Mouse (Mus musculus) embryonic facial prominence, embryonic 10.5 days (tissue): ENCODE measurements around the gene Mrc2. TPM values are rescaled to one million over a fixed set of nuclear protein-coding genes. Genes with fewer than 3 reads are reported as not detected.

Experiments used
- DNase-seq: peaks from one replicate; pipeline ENCODE4 v3.0.0-alpha.2; 2017; ENCODE audit warnings: low spot score
- H3K27ac ChIP-seq: fragments of 300-500 bp; sonication (generic); replicated peaks from 2 replicates; pipeline ENCODE4 v1.5.1; 2016; ENCODE audit warnings: mild to moderate bottlenecking
- H3K27me3 ChIP-seq: fragments of 300-500 bp; sonication (generic); replicated peaks from 2 replicates; pipeline ENCODE4 v1.6.1; 2016; ENCODE audit warnings: low read depth, mild to moderate bottlenecking; ENCODE audit not compliant: poor library complexity, severe bottlenecking
- H3K36me3 ChIP-seq: fragments of 300-500 bp; sonication (generic); replicated peaks from 2 replicates; pipeline ENCODE4 v1.6.1; 2016; ENCODE audit warnings: mild to moderate bottlenecking, moderate library complexity
- H3K4me1 ChIP-seq: fragments of 300-500 bp; sonication (generic); 2 replicates; pipeline ENCODE4 v1.6.1; 2016
- H3K4me3 ChIP-seq: fragments of 300-500 bp; sonication (generic); 2 replicates; pipeline ENCODE4 v1.5.1; 2016; ENCODE audit warnings: mild to moderate bottlenecking, moderate library complexity
- H3K9me3 ChIP-seq: fragments of 300-500 bp; sonication (generic); 2 replicates; pipeline ENCODE4 v1.6.1; 2016; ENCODE audit warnings: mild to moderate bottlenecking
- WGBS: fragments of 180-500 bp; shearing (Covaris S2); methylation state at CpG from one replicate; pipeline ENCODE4 v1.1.7; 2016; 5-methylcytosine and 5-hydroxymethylcytosine counted together
- polyA plus RNA-seq: library from polyadenylated mRNA; unstranded; fragments of >200 nt; fragmentation: Nextera tagmentation; extraction: Ambion mirVana; gene quantifications from 2 replicates; pipeline ENCODE4 v1.2.1, GENCODE M21; 2016

The Mrc2 gene
- polyA plus RNA-seq, 1 experiment from 2014 or later: 27.6 TPM

- Histone ChIP-seq H3K4me3 (no peak overlapping the region), H3K36me3 (peaks cover 88% of the 10 kb centered on the region), H3K27me3 (no peaks in the 10 kb centered on the region), H3K4me1 (peaks cover 67% of the 10 kb centered on the region), H3K9me3 (no peaks in the 10 kb centered on the region), H3K27ac (0 out of 2 replicates have a peak overlapping the region, but pooled peaks have one; percentile 76)
- no peak for DNase-seq
- 65% methylated on average over 12 of the region's 12 CpGs for WGBS
Measured at GRCm38 (mm10) chr11:105281763-105282459, 10.5 kb upstream of the Mrc2 start.

GRCm38 (mm10) chr11:105282460-105282859, 10.0 kb upstream of the Mrc2 start:
- Histone ChIP-seq H3K4me3 (no peak overlapping the region), H3K27me3 (no peaks in the 10 kb centered on the region), H3K4me1 (peaks cover 67% of the 10 kb centered on the region), H3K27ac (peak overlapping the region; percentile 76), H3K36me3 (peaks cover 88% of the 10 kb centered on the region), H3K9me3 (no peaks in the 10 kb centered on the region)
- 32% methylated on average over 2 of the region's 2 CpGs for WGBS
- peak; percentile 76 for DNase-seq

- DNase-seq: no peak
- Histone ChIP-seq H3K4me3 (no peak overlapping the region), H3K9me3 (no peaks in the 10 kb centered on the region), H3K27ac (peak overlapping the region; percentile 76), H3K4me1 (peaks cover 67% of the 10 kb centered on the region), H3K36me3 (peaks cover 88% of the 10 kb centered on the region), H3K27me3 (no peaks in the 10 kb centered on the region)
- 85% methylated on average over 9 of the region's 9 CpGs for WGBS
Measured at GRCm38 (mm10) chr11:105283016-105283415, 9.4 kb upstream of the Mrc2 start.

GRCm38 (mm10) chr11:105285720-105286119, 6.7 kb upstream of the Mrc2 start:
- DNase-seq: peak; percentile 68
- H3K27me3 ChIP-seq: no peaks in the 10 kb centered on the region
- H3K4me3 ChIP-seq: peak overlapping the region; percentile 15; the same call in 1 of the 2 replicates
- peaks cover 78% of the 10 kb centered on the region for H3K4me1 ChIP-seq
- H3K27ac ChIP-seq: peak overlapping the region; percentile 65
- H3K36me3 ChIP-seq: peaks cover 89% of the 10 kb centered on the region
- WGBS: 15% methylated on average over 3 of the region's 3 CpGs
- H3K9me3 ChIP-seq: no peaks in the 10 kb centered on the region

- 53% methylated on average over 3 of the region's 3 CpGs for WGBS
- peak overlapping the region; percentile 20 for H3K27ac ChIP-seq
- H3K4me3 ChIP-seq: no peak overlapping the region
- DNase-seq: no peak
- H3K9me3 ChIP-seq: no peaks in the 10 kb centered on the region
- no peaks in the 10 kb centered on the region for H3K27me3 ChIP-seq
- peaks cover 59% of the 10 kb centered on the region for H3K36me3 ChIP-seq
- H3K4me1 ChIP-seq: peaks cover 75% of the 10 kb centered on the region
Measured at GRCm38 (mm10) chr11:105289403-105289802, 3.0 kb upstream of the Mrc2 start.

GRCm38 (mm10) chr11:105291681-105292123, 741 bp upstream of the Mrc2 start:
- Histone ChIP-seq H3K4me1 (peaks cover 68% of the 10 kb centered on the region), H3K9me3 (no peaks in the 10 kb centered on the region), H3K27ac (peak overlapping the region; percentile 96), H3K4me3 (peak overlapping the region; percentile 79), H3K27me3 (no peaks in the 10 kb centered on the region), H3K36me3 (peaks cover 53% of the 10 kb centered on the region)
- DNase-seq: peak; percentile 83
- WGBS: 1% methylated on average over 10 of the region's 10 CpGs

GRCm38 (mm10) chr11:105293101-105293581, 698 bp downstream of the Mrc2 start:
- Histone ChIP-seq H3K9me3 (no peaks in the 10 kb centered on the region), H3K4me1 (peaks cover 68% of the 10 kb centered on the region), H3K27ac (peak overlapping the region; percentile 96), H3K27me3 (no peaks in the 10 kb centered on the region), H3K4me3 (peak overlapping the region; percentile 79), H3K36me3 (peaks cover 53% of the 10 kb centered on the region)
- under 1% methylated on average over 26 of the region's 26 CpGs for WGBS
- DNase-seq: peak; percentile 94

- 3% methylated on average over 9 of the region's 9 CpGs for WGBS
- H3K4me1 ChIP-seq: peaks cover 66% of the 10 kb centered on the region
- peak overlapping the region; percentile 96 for H3K27ac ChIP-seq
- peak overlapping the region; percentile 79 for H3K4me3 ChIP-seq
- no peaks in the 10 kb centered on the region for H3K27me3 ChIP-seq
- no peaks in the 10 kb centered on the region for H3K9me3 ChIP-seq
- H3K36me3 ChIP-seq: peaks cover 53% of the 10 kb centered on the region
- DNase-seq: peak; percentile 47
Measured at GRCm38 (mm10) chr11:105293901-105294494, 1.6 kb downstream of the Mrc2 start.

- no peak overlapping the region for H3K27ac ChIP-seq
- H3K4me1 ChIP-seq: peaks cover 50% of the 10 kb centered on the region
- 92% methylated on average over 10 of the region's 10 CpGs for WGBS
- DNase-seq: no peak
- H3K36me3 ChIP-seq: peaks cover 60% of the 10 kb centered on the region
- no peaks in the 10 kb centered on the region for H3K9me3 ChIP-seq
- H3K27me3 ChIP-seq: no peaks in the 10 kb centered on the region
- no peak overlapping the region for H3K4me3 ChIP-seq
Measured at GRCm38 (mm10) chr11:105296084-105296483, 3.6 kb downstream of the Mrc2 start.

- DNase-seq: no peak
- H3K36me3 ChIP-seq: peaks cover 46% of the 10 kb centered on the region
- 91% methylated on average over 7 of the region's 7 CpGs for whole genome bisulfite sequencing
- H3K27ac ChIP-seq: no peak overlapping the region
- no peak overlapping the region for H3K4me3 ChIP-seq
- H3K27me3 ChIP-seq: no peaks in the 10 kb centered on the region
- H3K9me3 ChIP-seq: no peaks in the 10 kb centered on the region
- peaks cover 64% of the 10 kb centered on the region for H3K4me1 ChIP-seq
Measured at GRCm38 (mm10) chr11:105310197-105310596, 17.8 kb downstream of the Mrc2 start.

GRCm38 (mm10) chr11:105311291-105311975, 19.0 kb downstream of the Mrc2 start:
- Histone ChIP-seq H3K27ac (peak overlapping the region; percentile 80), H3K27me3 (no peaks in the 10 kb centered on the region), H3K4me1 (peaks cover 74% of the 10 kb centered on the region), H3K9me3 (no peaks in the 10 kb centered on the region), H3K4me3 (peak overlapping the region; percentile 33), H3K36me3 (peaks cover 44% of the 10 kb centered on the region)
- peak; percentile 39 for DNase-seq
- WGBS: 38% methylated on average over 24 of the region's 24 CpGs

- H3K27ac ChIP-seq: peak overlapping the region; percentile 80
- 38% methylated on average over 12 of the region's 12 CpGs for WGBS
- no peaks in the 10 kb centered on the region for H3K9me3 ChIP-seq
- H3K27me3 ChIP-seq: no peaks in the 10 kb centered on the region
- peak; percentile 30 for DNase-seq
- H3K4me1 ChIP-seq: peaks cover 69% of the 10 kb centered on the region
- H3K4me3 ChIP-seq: peak overlapping the region; percentile 27; the same call in 1 of the 2 replicates
- peaks cover 43% of the 10 kb centered on the region for H3K36me3 ChIP-seq
Measured at GRCm38 (mm10) chr11:105312311-105312942, 20.0 kb downstream of the Mrc2 start.
